Mouse (Mus musculus): ENCODE measurements at regions not wholly inside any gene's neighbourhood (a gene's known extent, or its start where the extent isn't known, plus 50 kb on each side); places are given as distances from the start of the nearest gene placed in this dataset.

DNA sequence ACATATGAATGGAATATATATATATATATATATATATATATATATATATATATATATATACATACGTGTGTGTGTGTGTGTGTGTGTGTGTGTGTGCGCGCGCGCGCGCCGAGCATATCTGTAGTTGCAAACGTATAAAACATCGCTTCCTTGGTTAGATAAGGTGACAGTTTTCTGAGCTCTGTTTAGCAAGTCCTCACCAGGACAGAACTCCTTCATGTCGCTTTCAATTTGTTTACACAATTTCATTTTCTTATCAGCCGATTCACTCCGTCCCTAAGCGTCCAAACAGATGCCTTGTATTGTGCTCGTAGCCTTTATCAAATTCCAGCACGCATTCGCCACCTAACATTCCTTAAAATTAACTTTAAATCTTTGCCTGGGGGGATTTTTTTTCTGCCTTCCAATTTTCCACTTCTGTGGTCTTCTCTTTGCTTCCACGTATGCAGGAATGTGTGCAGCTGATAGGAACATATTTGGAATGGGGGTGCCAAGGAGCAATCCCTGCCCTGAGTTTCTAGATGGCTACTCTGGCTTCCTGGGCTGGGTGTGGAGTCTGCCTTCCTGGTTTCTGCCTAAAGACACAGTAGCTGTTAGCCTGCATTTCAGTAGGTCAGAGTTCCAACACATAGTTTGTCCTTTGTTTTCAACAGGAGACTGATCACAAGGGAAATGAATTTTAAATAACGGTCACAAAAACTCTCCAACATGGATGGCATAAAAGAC lies 575.7 kb downstream of the Robo2 start:
- DNase-seq (ENCODE audit: low read depth), result no peak

DNA sequence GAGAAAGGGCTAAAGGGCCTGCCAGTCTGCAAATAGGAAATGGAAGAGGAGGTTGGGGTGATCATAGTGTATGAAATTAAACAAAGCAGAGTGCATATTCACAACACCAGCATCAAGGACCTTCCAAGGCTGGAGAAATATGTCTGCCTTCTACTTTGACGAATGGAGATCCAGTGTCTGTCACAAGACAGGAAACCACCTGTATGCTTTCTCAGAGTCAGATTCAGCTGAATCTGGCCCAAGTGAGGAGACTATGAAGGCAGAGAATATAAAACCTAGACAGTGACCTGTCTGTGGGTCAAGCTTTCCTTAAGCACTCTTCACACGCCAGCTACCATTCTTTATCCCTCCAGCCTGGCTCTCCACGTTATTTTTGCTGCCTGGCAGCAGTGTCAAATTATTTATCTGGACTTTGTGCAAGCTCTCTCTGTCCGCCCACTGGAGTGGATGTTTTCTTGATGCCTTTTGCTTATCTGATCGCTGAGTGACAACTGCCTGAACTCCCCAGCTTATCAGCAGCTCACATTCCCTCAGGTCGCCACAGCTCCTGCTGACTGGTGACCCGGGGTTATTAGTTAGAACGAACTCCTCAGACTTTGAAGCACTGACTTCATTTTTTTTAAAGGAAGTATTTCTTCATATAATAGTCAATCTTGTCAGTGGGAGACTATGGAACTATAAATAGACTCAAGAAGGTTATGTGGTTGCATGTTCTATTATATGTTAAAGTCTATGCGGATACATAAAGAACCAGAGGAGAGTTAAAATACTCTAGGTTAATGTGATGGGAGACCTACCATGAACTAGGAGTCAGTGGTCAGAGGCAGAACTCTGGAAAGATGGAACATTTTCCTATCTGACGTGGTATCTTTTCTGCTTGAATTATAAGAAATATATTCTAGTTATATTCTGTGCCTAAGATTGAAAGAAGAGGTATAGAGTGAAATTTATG lies 590.0 kb downstream of the Robo2 start:
- no peak for DNase-seq (ENCODE audit: low read depth)

DNA sequence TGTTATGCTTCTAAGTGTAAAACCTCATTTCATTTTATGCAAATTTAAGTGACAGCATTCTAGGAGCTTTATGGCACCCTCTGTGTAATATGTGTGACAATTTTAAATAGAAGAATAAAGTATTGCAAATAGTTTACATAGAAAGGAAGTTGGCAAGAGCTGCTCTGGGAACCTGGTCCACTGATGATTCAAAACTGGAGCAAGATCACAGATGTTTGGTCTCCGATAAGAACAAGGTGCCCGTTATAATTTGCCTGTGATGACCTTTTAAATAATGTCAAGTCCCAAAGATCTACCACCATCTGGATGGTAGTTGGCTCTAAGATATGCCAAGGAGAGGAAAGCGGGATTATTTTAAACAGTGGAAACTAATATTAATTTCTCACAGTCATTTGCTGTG lies 607.1 kb downstream of the Robo2 start:
- no peak for DNase-seq (ENCODE audit: low read depth)

GRCm38 (mm10) chr16:73796528-73797171 lies 615.0 kb downstream of the Robo2 start:
- no peak for DNase-seq (ENCODE audit: low read depth)

DNA sequence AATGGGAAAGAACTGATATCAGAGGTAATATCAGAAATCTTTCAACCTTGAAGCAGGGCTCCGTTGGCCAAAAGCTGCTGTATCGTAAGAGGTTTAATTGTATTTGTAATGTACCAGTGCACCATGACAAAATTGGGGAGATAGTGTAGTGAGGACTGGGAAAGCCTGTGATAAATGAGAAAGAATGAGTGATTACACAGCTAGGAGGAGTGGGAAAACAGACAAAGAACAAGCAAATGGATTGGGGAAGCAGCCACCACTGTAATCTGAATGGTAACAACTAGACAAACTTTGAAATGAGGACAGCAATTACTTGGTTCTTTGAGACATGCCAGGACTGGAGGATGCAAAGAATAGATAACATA lies 626.6 kb downstream of the Robo2 start:
- no peak for DNase-seq (ENCODE audit: low read depth)

GRCm38 (mm10) chr16:73784296-73785073 lies 627.1 kb downstream of the Robo2 start:
- no peak for DNase-seq (ENCODE audit: low read depth)

DNA sequence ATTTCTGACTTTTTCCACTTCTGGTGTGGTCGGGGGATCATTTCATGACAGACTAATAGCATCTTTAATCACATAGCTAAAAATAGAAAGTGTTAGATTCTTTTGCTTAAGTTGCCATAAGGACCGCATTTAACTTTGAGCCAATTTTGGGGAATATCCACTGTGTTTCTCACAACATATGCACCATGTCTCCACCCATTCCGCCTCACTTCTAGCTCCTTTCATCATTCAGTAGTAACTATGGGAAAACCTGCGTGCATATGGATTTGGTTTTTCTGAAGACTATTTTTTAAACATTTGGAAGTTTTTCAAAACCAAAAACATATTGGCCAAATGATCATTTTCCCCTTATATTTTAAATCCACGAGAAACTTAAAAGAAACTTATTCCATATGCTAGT lies 639.2 kb downstream of the Robo2 start:
- no peak for DNase-seq (ENCODE audit: low read depth)

DNA sequence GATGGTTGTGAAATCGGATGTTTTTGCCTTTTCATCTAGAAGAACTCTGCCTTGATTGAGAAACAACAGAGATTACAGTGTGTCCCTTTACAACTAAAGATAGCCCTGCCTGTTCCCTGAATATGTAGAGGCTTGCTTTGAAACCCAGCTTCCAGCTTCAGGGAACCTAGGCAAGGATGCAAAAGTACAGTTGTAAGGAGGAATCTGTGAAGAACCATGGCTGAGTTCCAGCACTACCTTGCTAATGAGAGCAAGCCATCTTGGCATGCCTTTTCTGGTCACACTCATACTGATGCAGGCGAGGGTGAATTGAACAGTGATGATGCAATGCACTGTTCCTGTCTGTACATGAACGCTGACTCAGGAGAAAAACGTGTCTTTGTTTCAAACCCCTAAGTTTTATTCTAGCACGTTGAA lies 641.2 kb downstream of the Robo2 start:
- DNase-seq (ENCODE audit: low read depth), result peak; percentile 4

DNA sequence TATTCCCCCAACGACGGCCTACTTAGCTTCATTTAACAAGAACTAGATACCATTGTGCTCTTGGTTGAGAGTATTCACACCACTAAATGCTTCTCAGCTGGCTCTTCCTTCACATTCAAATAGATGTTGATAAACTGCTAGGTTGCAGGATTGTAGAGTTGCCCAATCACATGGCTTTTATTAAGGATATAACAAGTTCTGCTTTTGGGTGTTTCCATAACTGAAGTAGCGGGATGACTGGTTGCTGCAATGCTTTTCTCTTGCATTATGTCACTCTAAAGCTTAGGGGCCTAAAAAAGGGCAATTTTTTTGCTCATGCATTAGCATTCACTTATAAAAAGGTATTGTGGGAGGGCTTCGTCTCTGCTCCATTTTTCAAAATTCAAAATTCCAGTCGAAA lies 641.9 kb downstream of the Robo2 start:
- DNase-seq (ENCODE audit: low read depth), result no peak

DNA sequence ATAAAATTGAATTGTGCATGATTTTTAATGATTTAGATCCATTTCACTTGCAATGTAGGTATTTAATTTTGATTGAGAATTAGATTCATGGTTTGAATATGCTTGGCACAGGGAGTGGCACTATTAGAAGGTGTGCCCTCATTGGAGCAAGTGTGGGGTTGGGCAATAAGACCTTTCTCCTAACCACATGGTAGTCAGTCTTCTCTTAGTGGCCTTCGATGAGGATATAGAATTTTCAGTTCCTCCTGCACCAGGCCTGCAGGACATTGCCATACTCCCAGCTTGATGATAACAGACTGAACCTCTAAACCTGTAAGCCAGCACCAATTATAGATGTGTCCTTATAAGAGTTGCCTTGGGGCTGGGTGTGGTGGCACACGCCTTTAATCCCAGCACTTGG lies 642.9 kb downstream of the Robo2 start:
- no peak for DNase-seq (ENCODE audit: low read depth)

GRCm38 (mm10) chr16:73765184-73765583 lies 646.4 kb downstream of the Robo2 start:
- no peak for DNase-seq (ENCODE audit: low read depth)

GRCm38 (mm10) chr16:73760921-73761320 lies 650.7 kb downstream of the Robo2 start:
- no peak for DNase-seq (ENCODE audit: low read depth)

- no peak for DNase-seq (ENCODE audit: low read depth)
These were observed 652.8 kb downstream of the Robo2 start for GRCm38 (mm10) chr16:73758872-73759271.

- DNase-seq (ENCODE audit: low read depth), result peak; percentile 58
These were observed 657.3 kb downstream of the Robo2 start for GRCm38 (mm10) chr16:73754302-73754701.

DNA sequence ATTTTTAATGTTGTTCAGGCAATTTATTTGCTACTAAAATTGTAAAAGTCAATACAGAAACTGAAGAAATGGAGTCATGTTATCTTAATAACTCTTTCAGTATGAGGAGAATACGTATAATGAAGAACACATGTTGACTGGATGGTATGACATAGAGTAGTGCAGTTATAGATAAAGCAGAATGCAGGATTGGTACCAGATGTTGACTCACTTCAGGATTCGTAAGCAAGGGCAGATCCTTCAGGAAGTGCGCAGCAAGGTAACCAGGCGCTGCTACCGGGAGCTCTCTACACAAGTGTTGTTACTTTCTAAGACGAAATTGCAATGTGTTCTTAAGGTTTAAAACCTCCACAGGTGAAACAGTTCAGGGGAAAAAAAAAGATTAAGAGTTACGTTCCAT lies 683.3 kb downstream of the Robo2 start:
- DNase-seq (ENCODE audit: low read depth), result no peak

GRCm38 (mm10) chr16:73719691-73720090 lies 691.9 kb downstream of the Robo2 start:
- DNase-seq (ENCODE audit: low read depth), result no peak

- DNase-seq (ENCODE audit: low read depth), result no peak
These were observed 695.3 kb downstream of the Robo2 start for GRCm38 (mm10) chr16:73716301-73716700.

GRCm38 (mm10) chr16:73707051-73707450 lies 704.6 kb downstream of the Robo2 start:
- no peak for DNase-seq (ENCODE audit: low read depth)

GRCm38 (mm10) chr16:73689274-73689673 lies 722.4 kb downstream of the Robo2 start:
- DNase-seq (ENCODE audit: low read depth), result no peak

DNA sequence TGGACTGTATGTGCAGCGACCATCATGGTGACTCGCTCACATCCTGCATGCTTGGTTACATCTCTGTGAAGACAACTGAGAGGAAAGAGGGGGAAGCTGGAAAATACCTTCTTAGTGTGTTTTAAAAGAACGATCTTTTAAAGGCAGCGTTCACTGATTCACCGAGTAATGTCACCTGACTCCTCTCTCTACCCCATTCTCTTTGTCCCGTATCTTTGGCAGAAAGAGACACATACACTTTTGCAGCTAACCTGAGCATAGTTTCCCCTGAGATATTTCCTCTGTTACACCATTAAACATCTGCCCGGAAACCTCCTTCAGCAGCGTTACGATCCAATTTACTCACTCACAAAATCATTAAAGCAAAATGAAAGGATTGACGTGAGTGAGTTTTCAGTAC lies 731.8 kb downstream of the Robo2 start:
- no peak for DNase-seq (ENCODE audit: low read depth)

DNA sequence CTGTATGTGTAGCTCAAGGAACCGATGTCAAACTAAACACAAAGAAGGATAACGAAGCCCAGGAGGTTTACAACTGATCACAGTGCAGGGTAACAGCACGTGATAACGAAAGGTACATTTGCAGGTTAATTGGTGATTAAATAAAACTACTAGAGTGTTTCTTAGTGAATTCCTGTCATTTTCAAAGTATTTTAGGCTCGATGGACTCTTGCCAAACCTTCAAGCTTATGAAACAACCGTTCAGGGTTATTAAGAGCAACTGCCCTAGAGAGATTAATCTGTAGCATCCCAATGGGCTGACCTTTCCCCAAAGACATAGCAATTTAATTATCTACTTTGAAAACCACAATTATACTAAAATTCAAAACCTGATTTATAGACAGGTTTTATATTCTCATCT lies 741.1 kb downstream of the Robo2 start:
- DNase-seq (ENCODE audit: low read depth), result no peak
